Mouse (Mus musculus) kidney, postnatal 0 days (tissue): ENCODE measurements around the gene Pxn. TPM values are rescaled to one million over a fixed set of nuclear protein-coding genes. Genes with fewer than 3 reads are reported as not detected.
A peak's percentile ranks its signal among the peaks of the same experiment; 100 is the strongest.

Experiments
- ATAC-seq: fragments of 200-750 bp; cut with Nextera tagmentation; replicated peaks from 2 replicates; pipeline ENCODE4 v1.8.0; 2017; ENCODE audit warnings: low read depth, moderate number of reproducible peaks, moderate TSS enrichment, moderate library complexity; ENCODE audit not compliant: low FRiP score
- DNase-seq: peaks from one replicate; pipeline ENCODE4 v3.0.0-alpha.2; 2016; ENCODE audit warnings: low spot score
- H3K27ac ChIP-seq: fragments of 300-500 bp; sonication (generic); 2 replicates; pipeline ENCODE4 v1.5.1; 2014; ENCODE audit warnings: mild to moderate bottlenecking
- H3K27me3 ChIP-seq: fragments of 300-500 bp; sonication (generic); 2 replicates; pipeline ENCODE4 v1.6.1; 2014; ENCODE audit warnings: low read length, mixed read lengths; ENCODE audit not compliant: insufficient read depth
- H3K36me3 ChIP-seq: fragments of 300-500 bp; sonication (generic); 2 replicates; pipeline ENCODE4 v1.6.1; 2014; ENCODE audit warnings: low read length, mixed read lengths; ENCODE audit not compliant: insufficient read depth
- H3K4me1 ChIP-seq: fragments of 300-500 bp; sonication (generic); replicated peaks from 2 replicates; pipeline ENCODE4 v1.6.1; 2014; ENCODE audit warnings: antibody characterized with exemption, low read length, mixed read lengths; ENCODE audit not compliant: insufficient read depth
- H3K4me2 ChIP-seq: fragments of 300-500 bp; sonication (generic); 2 replicates; pipeline ENCODE4 v1.6.1; 2014; ENCODE audit warnings: mild to moderate bottlenecking, low read length, moderate library complexity, mixed read lengths
- H3K4me3 ChIP-seq: fragments of 300-500 bp; sonication (generic); replicated peaks from 2 replicates; pipeline ENCODE4 v1.5.1; 2014; ENCODE audit warnings: low read depth, low read length
- H3K9ac ChIP-seq: fragments of 300-500 bp; sonication (generic); 2 replicates; pipeline ENCODE4 v1.6.1; 2014; ENCODE audit warnings: low read depth, low read length
- H3K9me3 ChIP-seq: fragments of 300-500 bp; sonication (generic); replicated peaks from 2 replicates; pipeline ENCODE4 v1.6.1; 2016; ENCODE audit warnings: low read length, inconsistent platforms, mixed read lengths
- CTCF ChIP-seq: IDR thresholded peaks from 2 replicates; pipeline ENCODE4 v1.5.1; 2016; ENCODE audit warnings: antibody characterized with exemption, low read depth, mild to moderate bottlenecking, moderate library complexity
- WGBS: fragments of 180-500 bp; shearing (Covaris S2); extraction: QIAGEN DNeasy Blood & Tissue Kit; methylation state at CpG from one replicate; pipeline ENCODE4 v1.1.7; 2014; 5-methylcytosine and 5-hydroxymethylcytosine counted together
- polyA plus RNA-seq: library from polyadenylated mRNA; unstranded; fragments of >200 nt; fragmentation: Nextera tagmentation; extraction: Ambion mirVana; gene quantifications from 2 replicates; pipeline ENCODE4 v1.2.1, GENCODE M21; 2015

The Pxn gene
- polyA plus RNA-seq, 1 experiment from 2014 or later = 48.3 TPM

DNA sequence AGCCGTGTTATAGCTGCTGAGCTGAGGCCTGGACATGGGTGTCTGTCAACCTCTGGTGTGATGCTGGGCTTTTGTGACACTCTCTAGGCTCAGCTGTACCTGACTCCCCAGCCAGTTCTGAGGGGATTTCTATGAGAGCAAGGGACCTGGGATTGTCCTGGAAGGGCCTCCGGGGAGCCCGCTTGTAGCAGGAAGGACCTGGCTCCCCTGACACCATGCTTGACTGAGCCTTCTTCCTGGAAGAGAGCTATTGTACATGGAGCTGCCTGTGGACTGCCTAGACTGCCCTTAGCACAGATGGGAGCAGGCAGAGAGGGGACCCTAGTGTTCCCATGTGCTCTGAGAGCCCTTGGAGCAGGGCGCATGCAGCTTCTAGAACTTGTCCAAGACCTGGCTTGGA, 18.9 kb downstream of the Pxn start:
- Histone ChIP-seq H3K9me3 (no peaks in the 10 kb centered on the region), H3K4me3 (no peak overlapping the region), H3K27me3 (no peaks in the 10 kb centered on the region), H3K4me2 (no peak overlapping the region), H3K9ac (no peak overlapping the region), H3K4me1 (peaks cover 75% of the 10 kb centered on the region), H3K36me3 (0 out of 2 replicates have a peak, but pooled peaks cover 3% of the 10 kb centered on the region), H3K27ac (no peak overlapping the region)
- WGBS = 64% methylated on average over 4 of the region's 4 CpGs
- no peak for DNase-seq
- no peak for TF ChIP-seq CTCF
- no peak for ATAC-seq

- Histone ChIP-seq H3K9me3 (no peaks in the 10 kb centered on the region), H3K4me3 (no peak overlapping the region), H3K4me2 (no peak overlapping the region), H3K36me3 (0 out of 2 replicates have a peak, but pooled peaks cover 3% of the 10 kb centered on the region), H3K27me3 (no peaks in the 10 kb centered on the region), H3K27ac (no peak overlapping the region), H3K9ac (no peak overlapping the region), H3K4me1 (peaks cover 75% of the 10 kb centered on the region)
- 73% methylated on average over 9 of the region's 9 CpGs for WGBS
- ATAC-seq = no peak
- DNase-seq = no peak
- no peak for TF ChIP-seq CTCF
These were observed 19.5 kb downstream of the Pxn start for GRCm38 (mm10) chr5:115525943-115526342.

GRCm38 (mm10) chr5:115526456-115527202, 20.2 kb downstream of the Pxn start:
- WGBS = 83% methylated on average over 17 of the region's 17 CpGs
- no peaks in the 10 kb centered on the region for H3K9me3 ChIP-seq
- ATAC-seq (no peak), DNase-seq (no peak)
- no peak overlapping the region for H3K4me2 ChIP-seq
- H3K27ac ChIP-seq = no peak overlapping the region
- H3K36me3 ChIP-seq = 0 out of 2 replicates have a peak, but pooled peaks cover 3% of the 10 kb centered on the region
- no peak overlapping the region for H3K4me3 ChIP-seq
- no peak overlapping the region for H3K9ac ChIP-seq
- TF ChIP-seq CTCF = no peak
- H3K27me3 ChIP-seq = no peaks in the 10 kb centered on the region
- peaks cover 77% of the 10 kb centered on the region for H3K4me1 ChIP-seq

DNA sequence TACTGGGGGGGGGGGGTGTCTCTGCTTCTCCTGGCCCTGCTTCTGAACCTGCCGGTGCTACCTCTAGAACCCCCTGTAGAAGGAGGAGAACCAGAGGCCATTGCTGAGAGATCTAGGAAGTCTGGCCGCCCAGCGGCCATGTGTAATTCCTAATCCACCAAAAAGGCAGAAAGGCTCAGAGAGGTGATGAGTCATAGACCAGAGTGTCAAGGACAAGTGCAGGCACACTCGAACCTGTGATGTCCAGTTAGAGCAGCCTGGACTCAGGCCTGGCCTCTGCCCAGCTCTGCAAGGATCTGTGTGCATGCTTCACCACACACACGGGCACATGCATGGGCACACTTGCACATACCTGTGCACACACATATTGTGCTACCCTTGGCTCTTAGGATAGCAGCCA, 21.7 kb downstream of the Pxn start:
- DNase-seq (no peak), ATAC-seq (no peak)
- peaks cover 76% of the 10 kb centered on the region for H3K4me1 ChIP-seq
- no peak overlapping the region for H3K4me2 ChIP-seq
- no peak overlapping the region for H3K9ac ChIP-seq
- WGBS = 76% methylated on average over 5 of the region's 5 CpGs
- H3K4me3 ChIP-seq = no peak overlapping the region
- H3K27ac ChIP-seq = no peak overlapping the region
- 0 out of 2 replicates have a peak, but pooled peaks cover 3% of the 10 kb centered on the region for H3K36me3 ChIP-seq
- no peak for TF ChIP-seq CTCF
- no peaks in the 10 kb centered on the region for H3K27me3 ChIP-seq
- no peaks in the 10 kb centered on the region for H3K9me3 ChIP-seq

- H3K9ac ChIP-seq = no peak overlapping the region
- H3K4me2 ChIP-seq = peak overlapping the region; percentile 16; the same call in 1 of the 2 replicates
- DNase-seq = no peak
- TF ChIP-seq CTCF = no peak
- WGBS = 60% methylated on average over 8 of the region's 8 CpGs
- no peaks in the 10 kb centered on the region for H3K27me3 ChIP-seq
- no peak for ATAC-seq
- H3K36me3 ChIP-seq = 0 out of 2 replicates have a peak, but pooled peaks cover 3% of the 10 kb centered on the region
- peaks cover 75% of the 10 kb centered on the region for H3K4me1 ChIP-seq
- H3K9me3 ChIP-seq = no peaks in the 10 kb centered on the region
- H3K4me3 ChIP-seq = no peak overlapping the region
- peak overlapping the region; percentile 78 for H3K27ac ChIP-seq
These were observed 22.9 kb downstream of the Pxn start for GRCm38 (mm10) chr5:115529364-115529741.

- WGBS = 43% methylated on average over 7 of the region's 7 CpGs
- Histone ChIP-seq H3K9me3 (no peaks in the 10 kb centered on the region), H3K36me3 (0 out of 2 replicates have a peak, but pooled peaks cover 3% of the 10 kb centered on the region), H3K9ac (peak overlapping the region; percentile 27; the same call in 1 of the 2 replicates), H3K4me1 (peaks cover 75% of the 10 kb centered on the region), H3K27me3 (no peaks in the 10 kb centered on the region), H3K4me2 (peak overlapping the region; percentile 23), H3K4me3 (no peak overlapping the region), H3K27ac (peak overlapping the region; percentile 78)
- TF ChIP-seq CTCF = no peak
- DNase-seq (no peak), ATAC-seq (no peak)
These were observed 23.4 kb downstream of the Pxn start for GRCm38 (mm10) chr5:115529742-115530446.
